Comparison of ENCODE assay signal across 9 mouse cellular contexts in the genomic region with DNA sequence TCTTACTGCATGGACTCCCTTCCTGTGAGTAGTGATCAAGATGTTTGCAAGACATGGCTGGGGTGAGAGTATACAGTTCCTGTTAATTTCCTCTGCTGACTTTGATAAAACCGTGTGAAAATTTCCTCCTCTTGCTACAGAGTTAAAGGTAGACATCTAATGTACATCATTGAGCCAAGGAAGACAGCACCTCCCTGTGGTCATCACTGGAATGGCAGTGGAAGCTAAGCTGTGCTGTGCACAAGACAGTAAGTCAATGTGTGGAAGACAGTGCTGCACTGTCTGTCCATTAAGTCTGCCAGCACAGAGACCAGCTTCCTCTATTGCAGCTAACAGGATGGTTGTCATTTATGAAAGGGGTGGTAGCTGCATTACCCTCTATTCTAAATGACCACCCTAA. TPM values are rescaled to one million over a fixed set of nuclear protein-coding genes. Genes with fewer than 3 reads are reported as not detected.
DNase-seq lines count a peak whose midpoint lies in the region; ATAC-seq lines count a peak whose summit lies in the region.
"Had no signal": no experiment of that assay in that cellular context is flagged by ENCODE, and none has a peak within 500 bp of the region (broad histone marks: within the 10 kb centered on the region; RNA-seq: fewer than 3 reads in every experiment).

No protein-coding gene starts in this region.

- H3K4me2 ChIP-seq in liver, embryonic 12.5 days = no peak overlapping the region
- H3K4me2 ChIP-seq in forebrain, embryonic 13.5 days = no peak overlapping the region
- H3K4me2 ChIP-seq: embryonic facial prominence, embryonic 15.5 days had no signal

- no peaks in the 10 kb centered on the region for H3K4me1 ChIP-seq in liver, embryonic 12.5 days
- no peaks in the 10 kb centered on the region for H3K4me1 ChIP-seq in forebrain, embryonic 13.5 days
- H3K4me1 ChIP-seq: embryonic facial prominence, embryonic 15.5 days had no signal

- H3K9me3 ChIP-seq in liver, embryonic 12.5 days (replicated peaks) = no peaks in the 10 kb centered on the region
- H3K9me3 ChIP-seq in forebrain, embryonic 13.5 days (replicated peaks) = no peaks in the 10 kb centered on the region
- H3K9me3 ChIP-seq: embryonic facial prominence, embryonic 15.5 days had no signal

- 0% methylated on average over 1 of the region's 1 CpGs for WGBS in liver, embryonic 12.5 days (ENCODE audit: insufficient replicate concordance)
- 16% methylated on average over 1 of the region's 1 CpGs for WGBS in forebrain, embryonic 13.5 days

- no peak overlapping the region for H3K4me3 ChIP-seq in liver, embryonic 12.5 days
- H3K4me3 ChIP-seq in forebrain, embryonic 13.5 days = no peak overlapping the region
- H3K4me3 ChIP-seq: embryonic facial prominence, embryonic 15.5 days had no signal

- intact Hi-C loops in left cerebral cortex, postnatal 4 days (cut with DNase I) = no loop called here

- no peaks in the 10 kb centered on the region for H3K27me3 ChIP-seq in liver, embryonic 12.5 days (replicated peaks)
- H3K27me3 ChIP-seq in forebrain, embryonic 13.5 days = no peaks in the 10 kb centered on the region
- H3K27me3 ChIP-seq: embryonic facial prominence, embryonic 15.5 days had no signal

- peak; percentile 62 for DNase-seq in liver
- DNase-seq in adrenal gland, postnatal 36 days = peak; percentile 74 to 75
- DNase-seq in induced T-regulatory cell, adult 2 months (ENCODE audit: low read depth) = peak; percentile 71
- DNase-seq in left cerebral cortex, postnatal 4 days = peak; percentile 63
- DNase-seq in thymus, postnatal 10 days (ENCODE audit: low spot score in 2 of 2) = peak; percentile 50 to 68

- no peaks in the 10 kb centered on the region for H3K36me3 ChIP-seq in liver, embryonic 12.5 days
- H3K36me3 ChIP-seq in forebrain, embryonic 13.5 days (ENCODE audit: poor library complexity, severe bottlenecking) = no peaks in the 10 kb centered on the region
- H3K36me3 ChIP-seq: embryonic facial prominence, embryonic 15.5 days had no signal

- H3K9ac ChIP-seq in liver, embryonic 12.5 days = no peak overlapping the region
- H3K9ac ChIP-seq in forebrain, embryonic 13.5 days = no peak overlapping the region
- H3K9ac ChIP-seq: embryonic facial prominence, embryonic 15.5 days had no signal

- H3K27ac ChIP-seq in liver, embryonic 12.5 days = no peak overlapping the region
- H3K27ac ChIP-seq in forebrain, embryonic 13.5 days = no peak overlapping the region
- H3K27ac ChIP-seq: embryonic facial prominence, embryonic 15.5 days had no signal

- ATAC-seq in liver, embryonic 12.5 days = no peak
- 0 out of 2 replicates have a peak, but pooled peaks have one; percentile 45 for ATAC-seq in forebrain, embryonic 13.5 days
- ATAC-seq in neutrophil, adult 5-6 weeks (ENCODE audit: extremely low read depth, insufficient number of reproducible peaks, low FRiP score, poor library complexity, severe bottlenecking) = peak; percentile 85; the same call in 1 of the 2 replicates

RNA-seq across cellular contexts. Expression of a gene that starts 18.8 kb away (rescaled TPM):
- 0.17 and 0.23 TPM in 2 replicates for polyA plus RNA-seq in liver, embryonic 12.5 days (2016; fragmentation: Nextera tagmentation; extraction: Ambion mirVana)
- under 1 TPM; 0.16 to 0.23 TPM for total RNA-seq in adrenal gland, postnatal 36 days (2021)
- 0.47 and 0.99 TPM in 2 replicates for polyA plus RNA-seq in forebrain, embryonic 13.5 days (2015; fragmentation: Nextera tagmentation; extraction: Ambion mirVana)
- total RNA-seq in left cerebral cortex, postnatal 4 days (2021) = under 1 TPM; 0.52 to 0.64 TPM
- total RNA-seq in neutrophil, adult 5-6 weeks (2017) = 0.47 TPM in 1 of 2 replicates, not detected in the other

RNA-seq across cellular contexts. Expression of a gene that starts 27.0 kb away (rescaled TPM):
- polyA plus RNA-seq in liver, embryonic 12.5 days (2016; fragmentation: Nextera tagmentation; extraction: Ambion mirVana) = 0.92 and 1.2 TPM in 2 replicates
- total RNA-seq in adrenal gland, postnatal 36 days (2021) = 1 to 10 TPM; 8.1 to 9.5 TPM
- 3.6 and 3.7 TPM in 2 replicates for polyA plus RNA-seq in forebrain, embryonic 13.5 days (2015; fragmentation: Nextera tagmentation; extraction: Ambion mirVana)
- total RNA-seq in left cerebral cortex, postnatal 4 days (2021) = 1 to 10 TPM; 3.2 to 4.9 TPM
- total RNA-seq in neutrophil, adult 5-6 weeks (2017) = not detected in 2 replicates

RNA-seq across cellular contexts. Expression of a gene that starts 53.4 kb away (rescaled TPM):
- 5.3 and 5.5 TPM in 2 replicates for polyA plus RNA-seq in liver, embryonic 12.5 days (2016; fragmentation: Nextera tagmentation; extraction: Ambion mirVana)
- 1 to 10 TPM; 3.9 to 5.6 TPM for total RNA-seq in adrenal gland, postnatal 36 days (2021)
- polyA plus RNA-seq in forebrain, embryonic 13.5 days (2015; fragmentation: Nextera tagmentation; extraction: Ambion mirVana) = 2.4 and 2.6 TPM in 2 replicates
- 1 to 10 TPM; 1.6 to 2.3 TPM for total RNA-seq in left cerebral cortex, postnatal 4 days (2021)
- total RNA-seq in neutrophil, adult 5-6 weeks (2017) = 0.37 and 0.47 TPM in 2 replicates
